Mouse (Mus musculus): ENCODE data around the gene Vmn1r219. TPM values are rescaled to one million over a fixed set of nuclear protein-coding genes. Genes with fewer than 3 reads are reported as not detected.
"Not testable (repeated sequence)": the region's sequence is repeated elsewhere in the genome, so short reads cannot be mapped to it uniquely, and the experiment has no call there.

The Vmn1r219 gene
- total RNA-seq (2022), result not detected

DNA sequence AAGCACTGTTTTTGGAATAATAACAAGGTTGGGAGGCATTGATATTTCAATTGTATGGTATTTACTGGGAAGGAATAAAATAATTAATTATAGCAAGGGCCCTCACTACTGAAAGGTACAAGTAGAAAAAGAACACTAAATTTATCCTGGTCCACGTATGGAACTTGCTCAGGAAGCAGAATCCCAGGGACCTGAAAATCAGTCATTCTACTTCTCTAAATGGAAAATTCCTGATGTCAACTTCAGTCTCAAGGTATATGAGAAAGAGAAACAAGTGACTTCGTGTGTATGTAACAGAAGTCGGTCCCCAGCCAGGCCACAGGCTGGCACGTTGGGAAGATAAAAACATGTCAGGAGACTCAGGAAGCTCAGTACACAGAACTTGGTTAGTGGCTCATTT lies at the start of gene Vmn1r219:
TSS of gene Vmn1r219 (plus strand) at position 301 of the 400 bp plus-strand sequence.
- no peak for DNase-seq

DNA sequence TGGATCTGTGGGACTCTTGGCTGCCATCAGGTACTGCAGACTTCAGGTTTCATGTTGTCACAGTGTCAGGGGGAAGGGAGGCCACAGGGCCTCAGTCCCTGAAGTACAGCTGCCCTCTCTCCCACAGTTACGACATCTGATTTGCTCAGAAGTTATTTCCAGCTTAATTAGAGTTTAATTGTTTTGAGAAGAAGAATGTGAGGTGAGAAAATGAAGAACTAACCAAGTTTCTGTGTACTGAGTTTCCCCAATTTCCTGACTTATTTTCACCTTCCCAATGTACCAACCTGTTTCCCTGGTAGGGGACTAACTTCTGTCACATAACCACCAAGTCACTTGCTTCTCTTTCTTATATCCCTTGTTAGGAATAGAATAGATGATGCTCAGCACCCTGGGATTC lies 41.0 kb upstream of the Vmn1r219 start, which contains the start of gene Vmn1r217:
TSS of gene Vmn1r217 (minus strand) at position 101 of the 400 bp plus-strand sequence.
- DNase-seq, result not testable (repeated sequence)

DNA sequence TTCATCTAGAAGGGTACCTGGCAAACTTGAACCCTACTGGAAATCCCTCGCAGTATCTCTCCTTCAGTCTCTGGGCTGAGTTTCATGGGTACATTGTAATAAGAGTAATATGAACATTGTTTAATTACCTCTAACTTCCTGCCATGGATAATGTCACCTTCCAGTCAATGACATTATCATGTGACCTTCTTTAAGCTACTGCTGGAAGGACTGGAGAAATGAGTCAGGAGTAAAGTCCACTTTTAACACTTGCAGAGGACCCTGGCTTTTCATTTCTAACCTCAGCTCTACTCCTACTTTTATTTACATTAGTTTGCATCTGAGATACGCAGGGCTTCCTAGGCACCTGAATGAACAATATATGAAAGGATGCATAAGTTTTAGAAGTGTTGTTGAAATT lies 38.5 kb upstream of the Vmn1r219 start:
- DNase-seq, result no peak

DNA sequence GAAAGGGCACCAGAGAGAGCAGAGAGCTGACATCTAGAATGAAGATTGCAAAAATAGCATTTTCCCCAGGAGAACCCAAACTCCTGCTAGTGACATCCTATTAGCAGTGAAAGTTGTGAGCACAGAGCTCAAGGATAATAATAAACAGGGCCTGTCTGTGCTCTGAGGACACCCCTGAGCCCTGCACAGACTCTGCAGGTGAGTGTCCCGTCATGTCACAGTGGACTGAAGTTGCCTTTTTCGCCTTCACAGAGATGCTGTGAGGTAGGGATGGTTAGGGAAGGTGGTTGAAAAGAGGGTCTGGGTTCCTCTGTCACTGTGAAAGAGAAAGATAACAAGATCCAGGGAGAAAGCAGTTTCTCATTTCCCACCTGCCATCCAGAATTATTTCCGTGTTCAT lies 26.0 kb upstream of the Vmn1r219 start, which contains the start of gene Vmn1r218:
TSS of gene Vmn1r218 (plus strand) at position 57 of the 400 bp plus-strand sequence.
- no peak for DNase-seq

DNA sequence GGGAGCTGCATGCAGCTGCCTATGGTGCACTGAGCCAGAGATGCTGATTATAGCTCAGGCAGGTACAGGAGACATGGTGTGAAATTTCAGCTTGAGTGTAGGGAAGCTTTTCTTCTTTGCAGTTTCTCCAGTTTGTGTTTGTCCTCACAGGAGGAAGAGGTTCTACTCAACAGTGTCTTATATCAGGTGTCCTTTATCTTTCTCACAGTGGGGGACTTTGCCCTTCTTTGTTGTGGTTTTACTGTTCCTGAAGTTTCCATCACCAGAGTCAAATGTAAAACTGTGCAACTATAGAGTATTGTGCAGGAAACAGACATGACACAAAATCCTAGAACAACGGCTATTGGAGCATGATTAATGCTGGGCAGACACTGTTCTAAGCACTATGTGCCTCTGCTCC lies 25.6 kb upstream of the Vmn1r219 start:
- DNase-seq, result no peak

DNA sequence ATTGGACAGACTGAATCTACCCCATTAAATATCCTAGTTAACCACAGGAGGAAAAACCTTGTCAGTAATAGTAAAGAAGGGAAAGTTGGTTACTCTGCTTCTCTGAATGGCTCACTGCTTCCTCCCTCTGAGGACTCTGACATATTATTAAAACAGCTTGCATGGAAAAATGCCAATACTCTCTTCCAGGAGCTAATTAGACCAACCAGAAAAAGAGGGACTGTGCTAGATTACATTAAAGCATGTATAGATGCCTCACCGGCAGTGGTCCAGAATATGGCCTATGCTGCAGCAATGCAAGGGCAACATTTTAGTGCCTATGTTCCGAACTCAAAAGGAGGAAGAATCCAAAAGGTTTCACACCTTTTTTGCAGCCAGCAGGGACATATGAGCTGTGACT lies 20.2 kb upstream of the Vmn1r219 start:
- DNase-seq, result no peak

DNA sequence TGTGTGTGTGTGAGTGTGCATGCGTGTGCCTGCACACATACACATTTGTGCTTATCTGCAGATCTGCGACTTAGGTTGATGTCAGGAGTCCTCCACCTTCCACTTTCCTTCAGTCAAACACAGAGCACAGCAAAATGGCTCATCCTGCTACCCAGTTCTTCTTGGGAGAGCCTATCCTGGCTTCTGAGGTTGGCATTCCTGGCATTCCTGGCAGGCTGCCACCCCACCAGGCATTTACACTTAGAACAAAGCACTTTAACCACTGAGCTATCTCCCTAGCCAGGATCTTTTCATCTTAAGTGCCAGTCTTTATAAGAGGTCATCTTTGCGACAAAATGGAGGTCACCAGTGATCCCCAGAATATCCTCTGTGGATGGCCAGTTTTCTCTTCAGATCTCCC lies 1.3 kb upstream of the Vmn1r219 start:
- no peak for DNase-seq

DNA sequence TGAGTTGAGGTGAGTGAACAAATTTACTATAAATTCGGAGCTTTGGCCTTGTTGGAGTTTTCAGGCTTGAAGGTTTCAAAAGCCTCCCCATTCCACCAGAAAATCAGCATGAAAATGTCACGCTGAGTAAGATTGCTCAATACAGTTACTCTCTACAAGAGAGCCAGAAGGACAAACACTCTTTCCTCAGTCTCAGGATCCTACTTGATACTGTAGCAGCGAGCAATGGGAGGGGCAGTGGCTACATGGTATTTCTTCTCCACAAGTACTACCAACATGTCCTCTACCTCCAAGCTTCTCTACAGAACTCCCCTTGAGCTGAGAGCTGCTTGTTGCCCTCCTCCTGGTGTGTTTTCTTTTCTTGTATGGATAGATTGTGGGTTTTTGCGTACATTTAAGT lies 7.4 kb downstream of the Vmn1r219 start:
- not testable (repeated sequence) for DNase-seq

DNA sequence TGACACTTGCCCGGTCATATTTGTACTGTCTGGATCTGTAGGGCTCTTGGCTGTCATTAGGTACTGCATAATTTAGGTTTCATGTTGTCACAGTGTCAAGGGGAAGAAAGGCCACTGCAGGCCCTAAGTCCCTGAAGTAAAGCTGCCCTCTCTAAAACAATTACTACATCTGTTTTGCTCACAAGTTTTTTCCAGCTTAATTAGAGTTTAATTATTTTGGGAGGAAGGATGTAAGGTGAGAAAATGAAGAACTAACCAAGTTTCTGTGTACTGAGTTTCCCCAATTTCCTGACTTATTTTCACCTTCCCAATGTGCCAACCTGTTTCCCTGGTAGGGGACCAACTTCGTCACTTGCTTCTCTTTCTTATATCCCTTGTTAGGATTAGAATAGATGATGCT lies 28.8 kb downstream of the Vmn1r219 start, which contains the start of gene Vmn1r220:
TSS of gene Vmn1r220 (minus strand) at position 101 of the 400 bp plus-strand sequence.
- no peak for DNase-seq

DNA sequence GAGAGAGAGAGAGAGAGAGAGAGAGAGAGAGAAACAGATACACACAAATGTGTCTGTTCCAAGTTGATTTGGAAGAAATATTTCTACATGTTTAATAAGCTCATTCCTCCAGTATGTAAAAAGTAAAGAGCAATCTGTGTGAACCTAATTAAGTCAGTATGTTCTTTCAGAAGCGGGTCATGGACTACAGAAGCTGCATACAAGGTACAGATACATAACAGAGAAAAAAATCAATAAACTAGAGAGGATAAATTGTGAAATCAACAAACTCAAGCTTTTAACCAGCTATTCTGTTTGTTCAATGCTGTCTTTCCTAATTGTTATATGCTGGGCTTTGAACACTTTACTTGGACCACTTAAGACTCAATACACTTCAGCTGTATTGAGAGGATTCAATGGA lies 44.8 kb downstream of the Vmn1r219 start:
- not testable (repeated sequence) for DNase-seq

DNA sequence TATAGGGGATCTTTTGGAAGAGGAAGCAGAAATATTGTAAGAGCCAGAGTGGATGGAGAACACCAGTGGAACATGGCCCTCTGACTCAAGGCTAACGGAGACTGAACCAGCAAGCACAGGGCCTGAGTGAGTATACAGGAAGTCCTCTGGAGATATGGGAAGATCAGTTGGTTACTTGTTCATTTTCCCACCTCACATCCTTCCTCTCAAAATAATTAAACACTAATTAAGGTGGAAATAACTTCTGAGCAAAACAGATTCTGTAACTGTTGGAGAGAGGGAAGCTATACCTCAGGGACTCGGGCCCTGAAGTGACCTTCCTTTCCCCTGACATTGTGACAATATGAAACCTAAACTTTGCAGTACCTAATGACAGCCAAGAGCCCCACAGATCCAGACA lies 54.7 kb downstream of the Vmn1r219 start, which contains the start of gene Vmn1r221:
TSS of gene Vmn1r221 (plus strand) at position 301 of the 400 bp plus-strand sequence.
- DNase-seq, result not testable (repeated sequence)

Other genes starting within 250 kb of the Vmn1r219 start
- not detected for gene Vmn1r213, start 151.7 kb upstream of the Vmn1r219 start, total RNA-seq (2022)
- not detected for gene Vmn1r214, start 128.9 kb upstream of the Vmn1r219 start, total RNA-seq (2022)
- gene Vmn1r215, start 91.3 kb upstream of the Vmn1r219 start, total RNA-seq (2022), result not detected
- not detected for gene Vmn1r217, start 41.1 kb upstream of the Vmn1r219 start, total RNA-seq (2022)
- not detected for gene Vmn1r218, start 26.2 kb upstream of the Vmn1r219 start, total RNA-seq (2022)
- gene Vmn1r220, start 28.7 kb downstream of the Vmn1r219 start, total RNA-seq (2022), result not detected
- gene Vmn1r221, start 54.8 kb downstream of the Vmn1r219 start, total RNA-seq (2022), result not detected
- not detected for gene Vmn1r222, start 76.6 kb downstream of the Vmn1r219 start, total RNA-seq (2022)
- gene Vmn1r223, start 87.8 kb downstream of the Vmn1r219 start, total RNA-seq (2022), result not detected
- gene Zfp322a, start 209.9 kb downstream of the Vmn1r219 start, total RNA-seq (2022), result 10 to 100 TPM; 20.0 to 26.5 (median 23.6) TPM

Data from adrenal gland, adult 8-10 months (tissue).